Mouse (Mus musculus): ENCODE results near the gene Slco2b1. TPM values are rescaled to one million over a fixed set of nuclear protein-coding genes. Genes with fewer than 3 reads are reported as not detected.

Slco2b1 gene
- polyA plus RNA-seq, 1 experiment from 2014 or later, result 3.2 TPM

DNA sequence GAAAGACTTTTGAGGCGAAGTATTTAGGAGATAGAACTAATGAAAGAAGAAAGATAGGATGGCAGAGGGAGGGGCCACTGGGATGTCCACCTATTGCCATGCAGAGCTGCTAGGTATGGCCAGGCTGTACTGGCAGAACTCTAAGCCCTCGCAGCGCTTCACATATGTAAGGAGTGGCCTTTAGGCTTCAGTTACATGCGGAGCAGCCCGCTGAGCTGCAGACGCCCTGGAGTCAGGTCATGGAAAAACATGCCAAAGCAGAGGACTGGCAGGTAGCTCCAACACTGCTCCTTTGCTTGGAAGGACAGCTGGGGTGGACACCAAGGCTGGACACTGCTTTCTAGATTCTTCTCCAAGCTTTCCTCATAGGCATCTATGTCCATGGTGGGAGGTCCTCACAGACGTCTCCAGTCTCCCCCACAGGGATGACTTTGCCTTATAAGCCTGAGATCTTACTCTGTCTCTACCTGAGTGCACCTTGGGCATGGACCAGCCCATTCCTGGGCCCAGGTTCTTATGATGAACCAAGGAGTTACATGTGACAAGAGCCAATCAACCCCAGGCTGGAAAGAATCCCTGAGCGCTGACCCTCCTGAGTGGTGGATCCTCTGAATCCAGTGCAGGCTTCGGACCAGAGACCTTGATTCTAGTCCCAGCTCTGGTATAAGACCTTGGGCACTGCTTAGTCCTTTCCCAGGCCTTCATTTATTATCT, 47.5 kb downstream of the Slco2b1 start:
- H3K9ac ChIP-seq, result no peak overlapping the region
- no peak for ATAC-seq
- H3K27me3 ChIP-seq, result no peaks in the 10 kb centered on the region
- H3K4me3 ChIP-seq, result no peak overlapping the region
- H3K36me3 ChIP-seq (ENCODE audit: poor library complexity, severe bottlenecking), result no peaks in the 10 kb centered on the region
- H3K4me2 ChIP-seq, result no peak overlapping the region
- H3K4me1 ChIP-seq, result no peaks in the 10 kb centered on the region
- no peaks in the 10 kb centered on the region for H3K9me3 ChIP-seq (replicated peaks)
- H3K27ac ChIP-seq, result no peak overlapping the region
- WGBS, result 85% methylated on average over 9 of the region's 9 CpGs

DNA sequence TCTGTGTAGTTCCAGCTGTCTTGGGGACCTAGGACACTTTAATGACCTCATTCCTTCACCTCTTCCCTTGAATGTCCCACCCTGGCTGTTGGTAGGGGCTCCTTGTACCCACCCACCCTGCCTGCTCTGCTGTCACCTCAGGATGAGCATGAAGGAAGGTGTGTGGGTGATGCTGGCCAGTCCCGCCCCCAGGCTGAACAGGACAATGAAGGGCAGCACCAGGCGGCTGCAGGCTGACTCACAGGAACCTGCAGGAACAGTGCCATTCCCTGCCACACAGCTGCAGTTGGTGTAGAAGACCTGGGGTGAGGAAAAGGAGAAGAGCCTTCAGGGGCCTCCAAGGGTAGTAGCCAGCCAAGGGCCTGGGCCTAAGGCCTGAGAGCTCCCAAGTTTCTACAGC, 48.8 kb downstream of the Slco2b1 start:
- Histone ChIP-seq H3K4me2 (no peak overlapping the region), H3K9ac (no peak overlapping the region), H3K27ac (no peak overlapping the region), H3K9me3 (replicated peaks) (no peaks in the 10 kb centered on the region), H3K4me1 (no peaks in the 10 kb centered on the region), H3K4me3 (no peak overlapping the region), H3K36me3 (ENCODE audit: poor library complexity, severe bottlenecking) (no peaks in the 10 kb centered on the region), H3K27me3 (no peaks in the 10 kb centered on the region)
- ATAC-seq, result no peak
- 73% methylated on average over 2 of the region's 2 CpGs for WGBS

DNA sequence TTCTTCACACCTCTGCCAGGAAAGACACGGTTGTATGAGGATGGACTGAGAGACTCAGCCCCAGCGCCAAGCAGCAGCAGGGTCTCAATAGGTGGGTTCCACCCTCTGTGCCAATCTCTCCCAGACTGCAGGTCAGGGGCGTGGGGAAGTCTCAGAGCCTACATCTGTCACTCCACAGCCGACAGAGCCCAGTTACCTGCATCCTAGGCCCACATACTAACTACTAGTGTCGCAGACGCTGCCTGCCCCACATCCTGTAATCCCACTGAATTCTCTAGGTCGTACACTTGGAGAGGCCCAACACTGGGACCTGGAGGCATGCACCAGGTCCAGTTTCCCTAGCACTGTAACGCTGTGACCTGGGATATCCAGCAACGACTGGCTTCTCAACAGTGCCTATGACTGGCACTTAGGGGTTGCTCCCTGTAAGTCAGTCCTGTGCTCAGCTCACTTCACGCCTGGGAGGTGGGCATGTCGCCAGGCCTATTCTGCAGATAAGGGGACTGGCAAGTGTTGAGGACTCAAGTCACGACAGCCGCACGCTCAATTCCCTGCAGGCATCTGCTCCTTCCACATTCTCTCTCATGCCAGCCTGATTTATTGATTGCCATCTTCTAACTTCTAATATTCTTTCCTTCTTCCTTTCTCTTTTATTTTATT, 49.4 kb downstream of the Slco2b1 start:
- ATAC-seq, result no peak
- Histone ChIP-seq H3K9ac (no peak overlapping the region), H3K9me3 (replicated peaks) (no peaks in the 10 kb centered on the region), H3K4me1 (no peaks in the 10 kb centered on the region), H3K4me3 (no peak overlapping the region), H3K4me2 (no peak overlapping the region), H3K36me3 (ENCODE audit: poor library complexity, severe bottlenecking) (no peaks in the 10 kb centered on the region), H3K27ac (no peak overlapping the region), H3K27me3 (peaks cover 3% of the 10 kb centered on the region; the same call in 1 of the 2 replicates)
- WGBS, result 76% methylated on average over 14 of the region's 14 CpGs

DNA sequence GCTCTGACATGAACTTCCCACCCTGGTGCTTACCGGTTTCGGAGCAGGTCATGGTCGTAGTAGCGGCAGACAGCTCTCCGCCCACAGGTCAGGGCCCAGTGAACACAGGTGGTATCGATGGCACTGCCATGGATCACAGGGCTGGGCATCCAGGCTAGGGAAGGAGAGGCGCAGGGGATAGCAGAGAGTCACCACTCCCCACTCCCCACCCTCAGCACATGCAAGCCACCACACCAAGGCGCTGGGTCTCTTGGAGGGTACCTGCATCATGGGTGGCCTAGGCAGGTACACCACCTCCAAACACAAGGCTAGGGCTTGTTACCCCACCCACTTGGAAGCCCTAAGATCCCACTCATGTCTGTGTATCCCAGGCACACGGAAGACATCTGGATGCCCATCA, 50.1 kb downstream of the Slco2b1 start:
- Histone ChIP-seq H3K9me3 (replicated peaks) (no peaks in the 10 kb centered on the region), H3K4me1 (no peaks in the 10 kb centered on the region), H3K4me2 (no peak overlapping the region), H3K27ac (no peak overlapping the region), H3K9ac (no peak overlapping the region), H3K36me3 (ENCODE audit: poor library complexity, severe bottlenecking) (no peaks in the 10 kb centered on the region), H3K4me3 (no peak overlapping the region), H3K27me3 (peaks cover 3% of the 10 kb centered on the region; the same call in 1 of the 2 replicates)
- 88% methylated on average over 9 of the region's 9 CpGs for WGBS
- no peak for ATAC-seq

- peak; percentile 70; the same call in 1 of the 2 replicates for ATAC-seq
Observed at GRCm38 (mm10) chr7:99659379-99660029, 51.6 kb downstream of the Slco2b1 start.

GRCm38 (mm10) chr7:99654244-99654643, 56.9 kb downstream of the Slco2b1 start:
- peaks cover 4% of the 10 kb centered on the region; the same call in 1 of the 2 replicates for H3K4me1 ChIP-seq
- H3K9ac ChIP-seq, result no peak overlapping the region
- no peak overlapping the region for H3K27ac ChIP-seq
- peaks cover 3% of the 10 kb centered on the region; the same call in 1 of the 2 replicates for H3K27me3 ChIP-seq
- 85% methylated on average over 11 of the region's 11 CpGs for WGBS
- H3K9me3 ChIP-seq (replicated peaks), result no peaks in the 10 kb centered on the region
- H3K36me3 ChIP-seq (ENCODE audit: poor library complexity, severe bottlenecking), result no peaks in the 10 kb centered on the region
- ATAC-seq, result no peak
- no peak overlapping the region for H3K4me2 ChIP-seq
- H3K4me3 ChIP-seq, result no peak overlapping the region

More at GRCm38 (mm10) chr7:99659379-99660029, 51.6 kb downstream of the Slco2b1 start:
- no peaks in the 10 kb centered on the region for H3K36me3 ChIP-seq (ENCODE audit: poor library complexity, severe bottlenecking)
- peaks cover 3% of the 10 kb centered on the region; the same call in 1 of the 2 replicates for H3K27me3 ChIP-seq
- H3K9me3 ChIP-seq (replicated peaks), result no peaks in the 10 kb centered on the region
- H3K4me1 ChIP-seq, result no peaks in the 10 kb centered on the region
- WGBS, result 44% methylated on average over 12 of the region's 12 CpGs
- no peak overlapping the region for H3K4me3 ChIP-seq
- no peak overlapping the region for H3K9ac ChIP-seq
- H3K27ac ChIP-seq, result no peak overlapping the region
- no peak overlapping the region for H3K4me2 ChIP-seq

- no peaks in the 10 kb centered on the region for H3K9me3 ChIP-seq (replicated peaks)
- H3K4me1 ChIP-seq, result peaks cover 8% of the 10 kb centered on the region; the same call in 1 of the 2 replicates
- no peak for ATAC-seq
- H3K36me3 ChIP-seq (ENCODE audit: poor library complexity, severe bottlenecking), result no peaks in the 10 kb centered on the region
- H3K9ac ChIP-seq, result no peak overlapping the region
- H3K27ac ChIP-seq, result no peak overlapping the region
- no peak overlapping the region for H3K4me3 ChIP-seq
- 0 out of 2 replicates have a peak, but pooled peaks cover 4% of the 10 kb centered on the region for H3K27me3 ChIP-seq
- 34% methylated on average over 4 of the region's 4 CpGs for WGBS
- no peak overlapping the region for H3K4me2 ChIP-seq
Observed at GRCm38 (mm10) chr7:99649585-99649984, 61.6 kb downstream of the Slco2b1 start.

- Histone ChIP-seq H3K9me3 (replicated peaks) (no peaks in the 10 kb centered on the region), H3K4me3 (no peak overlapping the region), H3K9ac (no peak overlapping the region), H3K27me3 (0 out of 2 replicates have a peak, but pooled peaks cover 7% of the 10 kb centered on the region), H3K4me1 (peaks cover 8% of the 10 kb centered on the region; the same call in 1 of the 2 replicates), H3K4me2 (no peak overlapping the region), H3K36me3 (ENCODE audit: poor library complexity, severe bottlenecking) (no peaks in the 10 kb centered on the region), H3K27ac (no peak overlapping the region)
- 5% methylated on average over 6 of the region's 6 CpGs for WGBS
- no peak for ATAC-seq
Observed at GRCm38 (mm10) chr7:99648623-99649022, 62.5 kb downstream of the Slco2b1 start.

- Histone ChIP-seq H3K9me3 (replicated peaks) (no peaks in the 10 kb centered on the region), H3K27ac (no peak overlapping the region), H3K36me3 (ENCODE audit: poor library complexity, severe bottlenecking) (no peaks in the 10 kb centered on the region), H3K4me1 (peaks cover 8% of the 10 kb centered on the region; the same call in 1 of the 2 replicates), H3K4me3 (no peak overlapping the region), H3K27me3 (peaks cover 18% of the 10 kb centered on the region; the same call in 1 of the 2 replicates), H3K9ac (no peak overlapping the region), H3K4me2 (no peak overlapping the region)
- ATAC-seq, result no peak
- WGBS, result 78% methylated on average over 7 of the region's 7 CpGs
Observed at GRCm38 (mm10) chr7:99644701-99645100, 66.4 kb downstream of the Slco2b1 start.

DNA sequence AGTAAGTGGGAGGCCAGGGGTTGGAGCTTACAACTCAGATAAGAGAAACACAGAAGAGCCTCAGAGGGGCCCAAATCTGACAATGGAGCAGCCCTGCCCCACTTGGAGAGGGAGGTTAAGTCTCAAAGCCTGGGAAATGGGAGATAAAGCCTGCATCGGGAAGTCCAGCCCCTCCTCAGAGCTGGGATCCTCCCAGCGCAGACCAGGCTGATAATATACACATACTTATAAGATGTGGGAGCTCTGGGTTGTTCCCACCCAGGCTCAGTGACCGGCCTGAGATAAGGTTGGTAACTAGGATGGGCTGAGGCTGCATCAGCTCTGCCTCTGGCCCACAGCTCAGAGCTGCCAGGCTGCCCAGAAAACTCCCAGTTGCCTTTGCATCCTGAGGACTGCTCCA, 69.1 kb downstream of the Slco2b1 start:
- no peak overlapping the region for H3K4me2 ChIP-seq
- 38% methylated on average over 3 of the region's 3 CpGs for WGBS
- peaks cover 18% of the 10 kb centered on the region; the same call in 1 of the 2 replicates for H3K27me3 ChIP-seq
- H3K9me3 ChIP-seq (replicated peaks), result no peaks in the 10 kb centered on the region
- 0 out of 2 replicates have a peak, but pooled peaks cover 4% of the 10 kb centered on the region for H3K4me1 ChIP-seq
- H3K9ac ChIP-seq, result no peak overlapping the region
- H3K27ac ChIP-seq, result no peak overlapping the region
- ATAC-seq, result no peak
- H3K36me3 ChIP-seq (ENCODE audit: poor library complexity, severe bottlenecking), result no peaks in the 10 kb centered on the region
- no peak overlapping the region for H3K4me3 ChIP-seq

DNA sequence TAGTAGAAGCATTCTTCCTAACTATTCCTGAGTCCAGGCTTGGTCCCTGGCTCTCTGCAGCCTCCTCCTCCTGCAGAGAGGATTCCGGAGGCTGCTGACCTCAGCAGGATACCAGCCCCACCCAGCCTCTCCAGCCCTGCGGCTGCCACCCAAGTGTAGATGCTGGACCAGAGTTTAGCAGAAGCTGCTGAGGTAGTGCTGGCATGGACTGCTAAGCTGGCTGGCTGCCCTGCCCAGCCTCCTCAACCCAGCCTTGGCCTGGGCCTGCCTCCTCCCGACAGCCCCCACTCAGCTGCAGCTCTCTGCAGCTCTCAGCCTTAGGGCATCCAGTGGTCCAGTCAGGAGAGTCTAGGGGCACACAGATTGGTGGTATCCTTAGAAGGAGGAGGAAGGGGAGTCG, 69.9 kb downstream of the Slco2b1 start:
- WGBS, result 49% methylated on average over 4 of the region's 4 CpGs
- ATAC-seq, result no peak
- Histone ChIP-seq H3K36me3 (ENCODE audit: poor library complexity, severe bottlenecking) (no peaks in the 10 kb centered on the region), H3K4me3 (no peak overlapping the region), H3K9me3 (replicated peaks) (no peaks in the 10 kb centered on the region), H3K9ac (no peak overlapping the region), H3K27me3 (peaks cover 15% of the 10 kb centered on the region; the same call in 1 of the 2 replicates), H3K27ac (no peak overlapping the region), H3K4me2 (no peak overlapping the region), H3K4me1 (0 out of 2 replicates have a peak, but pooled peaks cover 4% of the 10 kb centered on the region)

All from forebrain, embryonic 13.5 days (tissue).